Mouse (Mus musculus): ENCODE data around the gene Xpo6.

Gene Xpo6

DNA sequence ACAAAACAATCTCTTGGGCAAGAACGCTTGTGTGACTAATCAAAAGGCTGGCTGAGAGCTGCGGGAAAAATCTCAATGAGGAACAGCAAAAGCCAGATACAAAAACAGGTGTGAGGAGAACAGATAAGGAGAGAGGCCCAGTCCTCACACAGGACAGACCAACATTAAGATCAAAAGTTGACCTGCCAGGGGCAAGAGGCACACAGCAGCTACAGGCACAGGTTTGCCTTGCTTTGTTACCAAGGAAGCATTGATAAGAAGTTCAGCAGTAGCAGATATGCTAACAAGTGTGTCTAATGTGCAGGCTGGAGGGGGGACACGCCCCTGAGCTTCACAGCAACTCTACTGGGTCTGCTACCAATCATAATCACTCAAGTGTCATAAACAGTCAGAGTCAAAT is 73.8 kb downstream of the Xpo6 start:
- DNase-seq (ENCODE audit: low spot score), result peak; percentile 12

DNA sequence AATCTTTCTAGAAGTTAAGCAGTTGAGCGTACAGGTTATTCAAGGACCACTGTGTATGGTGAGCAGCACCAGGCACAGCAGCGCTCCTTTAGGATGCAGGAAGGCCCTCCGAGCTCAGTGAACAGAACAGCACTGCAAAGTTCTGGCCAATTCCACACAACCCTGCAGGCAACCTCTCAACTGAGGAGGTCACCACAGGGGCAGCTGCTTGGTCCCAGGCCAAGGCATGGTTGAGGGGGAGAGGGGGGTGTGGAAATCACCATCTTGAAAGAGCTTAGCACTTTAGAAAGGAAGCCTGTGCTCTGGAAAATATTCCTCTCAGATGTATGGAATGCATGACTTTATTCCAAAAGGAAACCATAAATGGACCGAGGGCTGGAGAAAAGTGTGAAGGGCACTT is 78.8 kb downstream of the Xpo6 start:
- DNase-seq (ENCODE audit: low spot score), result no peak

- no peak for DNase-seq (ENCODE audit: low spot score)
These were observed 80.5 kb downstream of the Xpo6 start for GRCm38 (mm10) chr7:126119819-126120218.

DNA sequence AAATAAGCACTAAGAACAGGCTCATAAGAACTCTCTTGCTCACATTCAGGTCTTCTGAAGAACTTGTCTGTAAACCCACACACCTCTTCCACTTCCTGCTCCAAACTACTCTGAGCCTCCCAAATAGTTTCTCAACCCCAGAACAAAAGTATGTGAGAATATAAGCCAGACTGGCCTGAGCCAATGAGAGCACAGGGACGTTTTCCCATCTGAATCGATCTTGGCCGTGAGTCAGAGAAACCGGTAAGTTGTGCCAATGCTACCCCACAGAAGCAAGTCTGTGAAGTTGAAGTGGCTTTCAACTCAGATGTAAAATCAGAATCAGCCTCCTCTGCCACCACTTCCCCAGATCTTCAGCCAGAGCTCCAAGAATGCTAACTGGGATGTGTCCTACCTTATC is 87.0 kb downstream of the Xpo6 start:
- DNase-seq (ENCODE audit: low spot score), result no peak

GRCm38 (mm10) chr7:126111230-126111629 is 89.1 kb downstream of the Xpo6 start:
- no peak for DNase-seq (ENCODE audit: low spot score)

- no peak for DNase-seq (ENCODE audit: low spot score)
These were observed 90.4 kb downstream of the Xpo6 start for GRCm38 (mm10) chr7:126109898-126110297.

DNA sequence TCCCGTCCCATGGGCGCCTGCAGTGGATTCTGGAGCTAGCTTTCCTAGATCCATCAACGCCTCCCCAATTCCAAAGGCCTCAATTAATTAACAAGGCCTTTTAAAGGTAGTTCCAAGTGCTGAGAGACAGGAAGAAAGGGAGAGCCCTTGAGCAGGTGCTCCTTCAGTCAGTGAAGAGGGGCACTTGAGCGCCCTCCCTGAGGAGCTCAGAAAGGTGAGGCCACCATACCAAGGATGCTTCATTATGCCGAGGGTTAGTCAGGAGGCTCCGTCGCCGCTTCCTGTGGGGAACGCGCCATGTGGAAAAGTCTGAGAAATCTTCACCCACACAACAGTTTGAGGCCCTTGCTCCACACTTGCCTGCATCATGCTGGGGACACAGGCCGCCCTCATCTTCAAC is 99.9 kb downstream of the Xpo6 start:
- DNase-seq (ENCODE audit: low spot score), result no peak

GRCm38 (mm10) chr7:126099835-126100234 is 100.5 kb downstream of the Xpo6 start:
- DNase-seq (ENCODE audit: low spot score), result no peak

DNA sequence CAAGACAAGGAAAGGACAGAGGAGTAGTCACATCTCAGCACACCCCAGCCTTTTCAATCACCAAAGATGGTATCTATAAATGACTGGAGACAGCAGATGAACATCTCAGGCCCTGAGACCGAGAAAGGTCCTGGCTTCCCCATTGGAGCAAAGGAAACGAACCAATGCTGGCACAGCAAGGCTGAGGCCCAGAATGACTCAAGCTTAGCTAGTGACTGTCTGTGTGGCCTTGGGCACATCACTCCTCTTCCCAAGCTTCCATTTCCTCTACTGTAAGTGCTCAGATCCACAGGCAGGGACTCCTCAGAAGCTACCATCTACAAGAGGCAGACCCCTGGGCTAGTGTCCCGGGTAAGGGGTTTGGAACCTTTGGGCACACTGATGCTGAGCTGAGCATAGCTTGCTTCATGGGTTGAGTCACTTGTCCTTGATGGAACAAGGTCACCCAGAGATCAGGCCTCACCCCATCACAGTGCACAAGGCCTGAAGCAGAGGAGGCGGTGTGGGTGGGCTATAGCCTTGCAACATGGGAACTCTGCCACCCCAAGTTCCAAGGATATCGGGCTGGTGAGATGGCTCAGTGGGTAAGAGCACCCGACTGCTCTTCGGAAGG is 101.0 kb downstream of the Xpo6 start:
- DNase-seq (ENCODE audit: low spot score), result no peak

- DNase-seq (ENCODE audit: low spot score), result no peak
These were observed 102.9 kb downstream of the Xpo6 start for GRCm38 (mm10) chr7:126097219-126097915.

- no peak for DNase-seq (ENCODE audit: low spot score)
These were observed 103.7 kb downstream of the Xpo6 start for GRCm38 (mm10) chr7:126096596-126096995.

- no peak for DNase-seq (ENCODE audit: low spot score)
These were observed 105.6 kb downstream of the Xpo6 start for GRCm38 (mm10) chr7:126094738-126095137.

- DNase-seq (ENCODE audit: low spot score), result no peak
These were observed 107.1 kb downstream of the Xpo6 start for GRCm38 (mm10) chr7:126093162-126093561.

GRCm38 (mm10) chr7:126089782-126090181 is 110.5 kb downstream of the Xpo6 start:
- DNase-seq (ENCODE audit: low spot score), result peak; percentile 57

- DNase-seq (ENCODE audit: low spot score), result peak; percentile 14
These were observed 112.1 kb downstream of the Xpo6 start for GRCm38 (mm10) chr7:126088155-126088554.

DNA sequence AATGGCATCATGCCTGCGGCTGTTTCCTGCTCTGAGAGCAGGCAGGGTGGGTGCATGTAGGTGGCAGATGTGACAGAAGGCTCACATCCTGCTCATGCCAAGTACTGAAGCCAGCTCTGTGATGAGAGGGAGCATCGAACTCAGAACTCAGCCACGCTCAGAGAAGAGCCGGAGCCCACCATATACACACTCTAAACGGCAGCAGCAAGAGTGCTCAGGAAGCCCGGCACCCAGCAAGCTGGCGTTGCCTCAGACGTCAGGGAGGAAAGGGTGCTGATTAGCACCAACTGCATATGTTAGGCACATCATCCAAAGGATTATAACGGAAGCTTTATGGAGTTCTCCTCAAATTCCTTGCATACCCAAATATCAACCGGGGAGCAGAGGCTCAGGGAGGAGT is 112.7 kb downstream of the Xpo6 start:
- DNase-seq (ENCODE audit: low spot score), result no peak

DNA sequence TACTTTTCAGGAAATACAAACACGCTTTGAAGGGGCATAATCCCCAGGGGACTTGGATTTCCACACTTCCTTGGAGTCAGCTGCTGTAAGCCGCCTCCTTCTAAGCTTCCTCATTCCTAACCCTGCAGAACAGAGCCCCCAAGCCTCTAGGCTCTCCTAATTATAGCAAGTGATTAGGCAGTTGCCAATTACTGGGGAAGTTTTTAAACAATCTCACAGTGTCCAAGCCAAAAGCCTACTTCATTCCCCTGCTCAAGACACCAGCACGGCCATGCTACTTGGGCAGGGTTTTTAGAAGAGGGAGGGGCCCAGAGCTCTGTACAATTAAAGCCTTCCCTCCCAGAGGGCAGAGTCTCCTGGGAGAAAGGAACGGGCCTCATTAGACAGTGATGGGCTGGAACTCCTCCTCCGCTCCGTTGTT is 114.0 kb downstream of the Xpo6 start:
- no peak for DNase-seq (ENCODE audit: low spot score)

GRCm38 (mm10) chr7:126085154-126085553 is 115.1 kb downstream of the Xpo6 start:
- DNase-seq (ENCODE audit: low spot score), result no peak

- no peak for DNase-seq (ENCODE audit: low spot score)
These were observed 116.3 kb downstream of the Xpo6 start for GRCm38 (mm10) chr7:126083980-126084348.

- no peak for DNase-seq (ENCODE audit: low spot score)
These were observed 116.8 kb downstream of the Xpo6 start for GRCm38 (mm10) chr7:126083341-126083979.

- DNase-seq (ENCODE audit: low spot score), result no peak
These were observed 118.0 kb downstream of the Xpo6 start, which contains the start of gene Gsg1l for GRCm38 (mm10) chr7:126082286-126082741. Gene Gsg1l (minus strand): TSS chr7:126082411.

DNA sequence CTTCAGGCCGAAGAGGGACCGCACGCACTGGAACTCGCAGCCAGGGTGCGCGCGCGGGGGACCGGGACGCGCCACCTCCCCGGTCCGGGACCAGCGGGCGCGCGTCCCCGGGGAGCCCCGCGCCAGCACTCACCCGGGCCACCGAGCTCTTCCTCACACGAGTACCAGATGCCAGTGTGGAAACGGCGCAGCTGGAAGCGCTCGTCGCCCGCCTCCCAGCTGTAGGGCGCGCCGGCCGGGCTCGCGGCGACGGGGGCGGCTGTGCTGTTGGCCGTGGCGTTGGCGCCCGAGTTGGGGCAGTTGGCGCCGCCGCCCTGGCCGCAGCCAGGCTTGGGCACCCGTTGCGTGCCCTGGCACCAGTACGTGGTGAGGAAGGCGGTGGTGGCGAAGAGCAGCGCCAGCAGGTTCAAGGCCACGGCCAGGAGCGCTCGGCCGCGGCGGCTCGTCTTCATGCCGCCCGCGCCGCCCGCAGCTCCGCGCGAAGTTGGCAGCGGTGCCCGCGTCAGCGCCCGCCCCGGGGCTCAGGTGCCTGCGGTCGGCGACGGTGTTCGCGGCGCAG is 118.5 kb downstream of the Xpo6 start:
- no peak for DNase-seq (ENCODE audit: low spot score)

Measured in c-Kit-positive CD71-positive TER-119-positive erythroid progenitor cells, embryonic 14.5 days (primary cell).